Mouse (Mus musculus) stomach, embryonic 14.5 days (tissue): ENCODE data around the gene Pde8b. TPM values are rescaled to one million over a fixed set of nuclear protein-coding genes. Genes with fewer than 3 reads are reported as not detected.

ENCODE experiments used
- ATAC-seq: fragments of 200-750 bp; cut with Nextera tagmentation; 2 replicates; pipeline ENCODE4 v1.8.0; 2017; ENCODE audit warnings: low read depth, moderate TSS enrichment; ENCODE audit not compliant: insufficient number of reproducible peaks, insufficient read depth, low FRiP score
- H3K27ac ChIP-seq: fragments of 300-500 bp; sonication (generic); 2 replicates; pipeline ENCODE4 v1.5.1; 2014; ENCODE audit warnings: mild to moderate bottlenecking, low read length, moderate library complexity, mixed read lengths
- H3K27me3 ChIP-seq: fragments of 300-500 bp; sonication (generic); 2 replicates; pipeline ENCODE4 v1.6.1; 2014; ENCODE audit warnings: low read length, control low read depth, mixed read lengths; ENCODE audit not compliant: control insufficient read depth, insufficient read depth
- H3K36me3 ChIP-seq: fragments of 300-500 bp; sonication (generic); 2 replicates; pipeline ENCODE4 v1.6.1; 2014; ENCODE audit warnings: mild to moderate bottlenecking, control low read depth, low read length, moderate library complexity, mixed read lengths; ENCODE audit not compliant: control insufficient read depth, insufficient read depth
- H3K4me1 ChIP-seq: fragments of 300-500 bp; sonication (generic); 2 replicates; pipeline ENCODE4 v1.6.1; 2014; ENCODE audit warnings: low read length, control low read depth, mixed read lengths; ENCODE audit not compliant: control insufficient read depth, insufficient read depth
- H3K4me2 ChIP-seq: fragments of 300-500 bp; sonication (generic); replicated peaks from 2 replicates; pipeline ENCODE4 v1.6.1; 2014; ENCODE audit warnings: low read depth, low read length, control low read depth
- H3K4me3 ChIP-seq: fragments of 300-500 bp; sonication (generic); 2 replicates; pipeline ENCODE4 v1.5.1; 2014; ENCODE audit warnings: low read depth, low read length, control low read depth
- H3K9ac ChIP-seq: fragments of 300-500 bp; sonication (generic); replicated peaks from 2 replicates; pipeline ENCODE4 v1.6.1; 2014; ENCODE audit warnings: low read depth, mild to moderate bottlenecking, control low read depth, low read length, moderate library complexity, mixed read lengths
- H3K9me3 ChIP-seq: fragments of 300-500 bp; sonication (generic); 2 replicates; pipeline ENCODE4 v1.6.1; 2016; ENCODE audit warnings: low read depth, low read length, control low read depth; ENCODE audit not compliant: control insufficient read depth
- whole genome bisulfite sequencing: fragments of 180-500 bp; shearing (Covaris S2); extraction: QIAGEN DNeasy Blood & Tissue Kit; methylation state at CpG from one replicate; pipeline ENCODE4 v1.1.7; 2014; 5-methylcytosine and 5-hydroxymethylcytosine counted together
- polyA plus RNA-seq: library from polyadenylated mRNA; unstranded; fragments of >200 nt; fragmentation: Nextera tagmentation; extraction: Ambion mirVana; gene quantifications from 2 replicates; pipeline ENCODE4 v1.2.1, GENCODE M21; 2014

The Pde8b gene
- polyA plus RNA-seq, 1 experiment from 2014 or later: 5.5 TPM

DNA sequence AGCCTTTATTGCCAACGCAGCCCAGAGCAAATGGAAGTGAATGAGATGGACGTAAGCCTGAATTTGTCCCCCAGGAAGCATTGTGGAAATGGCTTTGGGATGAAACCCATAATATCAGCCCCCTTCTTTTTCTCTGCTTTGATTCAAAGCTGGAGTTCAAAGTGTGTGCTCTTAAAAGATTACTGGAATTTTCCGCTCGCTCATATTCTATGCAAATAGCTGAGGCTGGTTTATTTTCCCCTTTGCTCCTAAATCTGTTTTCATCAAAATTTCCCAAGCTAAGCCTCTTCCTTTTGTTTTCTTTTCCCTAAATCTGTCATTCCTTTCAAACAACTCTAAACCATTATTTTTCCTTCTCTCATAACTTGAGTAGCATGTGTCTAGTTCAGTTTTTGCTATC, 129.6 kb downstream of the Pde8b start:
- no peak for ATAC-seq
- 81% methylated on average over 4 of the region's 4 CpGs for WGBS
- Histone ChIP-seq H3K9me3 (no peaks in the 10 kb centered on the region), H3K36me3 (no peaks in the 10 kb centered on the region), H3K4me1 (no peaks in the 10 kb centered on the region), H3K27ac (no peak overlapping the region), H3K9ac (no peak overlapping the region), H3K4me3 (no peak overlapping the region), H3K27me3 (no peaks in the 10 kb centered on the region), H3K4me2 (no peak overlapping the region)

DNA sequence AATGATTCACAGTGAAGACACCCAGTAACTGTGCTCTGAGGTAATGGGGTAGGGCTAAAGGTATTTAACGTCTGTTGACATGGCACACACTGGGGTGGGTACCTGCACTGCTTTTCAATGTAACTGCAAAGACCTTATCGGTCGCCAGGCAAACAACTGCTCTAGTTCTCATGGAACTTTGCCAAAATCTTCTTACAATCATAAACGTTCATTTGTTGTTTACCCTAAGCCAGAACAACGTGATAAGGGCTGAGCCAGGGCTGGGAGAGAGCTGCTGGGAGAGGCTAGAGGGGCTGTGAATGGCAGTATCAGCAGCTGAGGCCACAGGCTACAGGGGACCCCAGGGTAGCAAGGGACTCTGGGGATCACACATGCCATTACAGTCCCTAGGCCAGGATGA, 136.4 kb downstream of the Pde8b start:
- Histone ChIP-seq H3K36me3 (no peaks in the 10 kb centered on the region), H3K4me2 (no peak overlapping the region), H3K4me1 (no peaks in the 10 kb centered on the region), H3K27ac (no peak overlapping the region), H3K9me3 (no peaks in the 10 kb centered on the region), H3K9ac (no peak overlapping the region), H3K4me3 (no peak overlapping the region), H3K27me3 (no peaks in the 10 kb centered on the region)
- 24% methylated on average over 5 of the region's 5 CpGs for whole genome bisulfite sequencing
- ATAC-seq: peak; percentile 95

DNA sequence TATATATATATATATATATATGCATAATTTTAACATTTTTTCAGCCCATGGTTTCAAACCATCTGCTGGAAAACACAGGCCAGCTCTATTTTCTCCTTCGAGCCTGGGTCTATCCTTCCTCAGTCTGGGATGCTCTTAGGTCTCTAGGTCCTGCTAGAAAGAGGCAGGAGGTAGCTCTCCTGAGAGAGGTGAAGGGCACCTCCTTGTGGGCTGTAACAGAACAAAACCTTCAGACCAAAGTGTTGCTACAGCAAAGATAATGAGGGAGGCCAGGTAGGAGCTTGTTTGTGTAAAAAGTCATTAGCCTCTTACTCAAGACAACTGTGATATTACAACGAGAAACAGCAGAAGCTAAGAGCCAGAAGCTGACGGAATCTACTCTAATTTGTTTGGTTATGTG, 140.6 kb downstream of the Pde8b start:
- ATAC-seq: no peak
- Histone ChIP-seq H3K4me2 (no peak overlapping the region), H3K27ac (no peak overlapping the region), H3K9ac (no peak overlapping the region), H3K9me3 (no peaks in the 10 kb centered on the region), H3K36me3 (no peaks in the 10 kb centered on the region), H3K4me3 (no peak overlapping the region), H3K4me1 (no peaks in the 10 kb centered on the region), H3K27me3 (no peaks in the 10 kb centered on the region)
- 59% methylated on average over 3 of the region's 3 CpGs for WGBS

DNA sequence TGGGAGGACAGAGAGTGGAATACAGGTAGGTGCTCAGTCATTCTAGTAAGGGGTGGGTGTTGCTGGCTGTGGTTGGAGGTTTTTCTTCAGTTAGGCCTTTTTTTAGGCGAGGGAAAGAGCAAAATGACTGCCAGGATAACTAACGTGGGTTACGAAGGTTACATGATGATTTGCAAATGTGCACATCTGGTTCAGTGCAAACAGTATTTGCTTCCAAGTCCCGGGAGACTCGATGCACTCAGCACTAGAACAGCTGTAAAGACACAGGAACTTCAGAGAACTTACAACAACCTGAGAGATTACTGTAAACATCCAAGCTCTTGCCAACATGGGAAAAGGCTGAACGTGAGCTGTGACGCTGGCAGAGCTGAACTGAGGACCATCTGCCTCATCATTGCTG, 142.1 kb downstream of the Pde8b start:
- Histone ChIP-seq H3K4me3 (no peak overlapping the region), H3K27me3 (no peaks in the 10 kb centered on the region), H3K27ac (no peak overlapping the region), H3K9ac (no peak overlapping the region), H3K4me1 (no peaks in the 10 kb centered on the region), H3K9me3 (no peaks in the 10 kb centered on the region), H3K36me3 (no peaks in the 10 kb centered on the region), H3K4me2 (no peak overlapping the region)
- ATAC-seq: no peak
- 47% methylated on average over 7 of the region's 7 CpGs for WGBS

DNA sequence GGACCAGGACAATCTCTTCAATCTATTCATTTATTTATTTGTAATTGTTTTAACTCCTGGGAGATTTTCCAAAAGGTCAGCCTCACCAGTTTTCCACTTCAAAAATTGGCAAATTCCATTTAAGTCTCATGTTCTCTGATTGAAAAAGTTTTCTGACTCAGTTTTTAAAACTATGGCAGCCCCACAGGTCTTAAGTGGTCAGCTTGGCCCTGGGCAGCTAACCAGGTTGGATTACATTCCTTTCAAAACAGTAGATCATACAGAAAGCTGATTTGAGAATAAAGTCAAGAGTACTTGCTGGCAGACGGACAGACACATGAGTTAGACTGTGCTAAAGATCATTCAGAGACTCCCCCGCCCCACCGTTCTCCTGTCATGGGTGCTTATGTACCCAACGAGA, 145.3 kb downstream of the Pde8b start:
- Histone ChIP-seq H3K4me1 (no peaks in the 10 kb centered on the region), H3K4me3 (no peak overlapping the region), H3K27ac (no peak overlapping the region), H3K36me3 (no peaks in the 10 kb centered on the region), H3K4me2 (no peak overlapping the region), H3K27me3 (no peaks in the 10 kb centered on the region), H3K9me3 (no peaks in the 10 kb centered on the region), H3K9ac (no peak overlapping the region)
- 65% methylated on average over 4 of the region's 4 CpGs for WGBS
- no peak for ATAC-seq

DNA sequence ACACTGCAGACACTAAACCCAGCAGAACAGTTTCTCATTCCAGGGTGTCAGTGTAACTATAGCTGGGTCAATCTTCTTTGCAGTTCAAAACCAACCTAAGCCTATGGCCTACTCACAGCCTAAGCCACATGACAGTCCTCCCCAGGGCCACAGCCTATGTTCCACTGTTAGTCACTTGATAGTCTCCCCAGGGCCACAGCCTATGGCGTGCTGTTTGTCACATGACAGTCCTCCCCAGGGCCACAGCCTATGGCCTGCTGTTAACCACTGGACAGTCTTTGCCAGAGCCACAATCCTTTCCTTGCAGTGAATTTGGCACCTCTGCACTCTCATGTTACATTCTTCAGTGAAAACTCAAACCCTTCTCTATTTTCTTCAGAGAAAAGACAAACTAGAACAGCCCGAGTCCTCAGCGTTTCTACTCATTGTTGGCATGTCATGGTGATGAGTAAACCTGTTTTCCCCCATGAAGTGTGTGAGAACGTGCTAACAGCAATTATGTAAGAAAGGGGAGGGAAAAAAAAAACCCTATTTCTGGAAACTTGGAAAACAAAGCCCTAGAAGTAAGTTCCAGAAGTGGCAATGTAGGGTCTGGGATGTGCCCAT, 147.0 kb downstream of the Pde8b start:
- WGBS: 74% methylated on average over 4 of the region's 4 CpGs
- no peak for ATAC-seq

DNA sequence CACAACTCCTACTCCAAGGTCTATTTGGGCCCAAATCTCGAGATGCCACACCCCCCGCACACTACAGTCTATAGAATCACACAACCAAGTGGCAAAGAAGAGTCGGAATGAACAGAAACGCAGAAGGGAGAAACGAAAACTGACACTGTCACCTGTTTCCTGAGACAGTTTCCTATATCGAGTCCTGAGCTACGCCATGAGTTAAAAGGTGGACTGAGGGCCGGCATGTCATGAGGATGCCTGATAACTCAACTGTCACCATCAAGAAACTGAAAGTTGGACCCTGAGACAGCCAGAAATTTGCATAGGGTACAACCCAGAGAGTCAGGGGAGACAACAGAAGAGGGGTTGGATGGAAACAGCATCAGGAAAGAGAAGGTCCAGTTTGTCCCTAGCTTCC, 148.8 kb downstream of the Pde8b start:
- no peak overlapping the region for H3K9ac ChIP-seq
- H3K27me3 ChIP-seq: no peaks in the 10 kb centered on the region
- WGBS: 88% methylated on average over 8 of the region's 8 CpGs
- no peak overlapping the region for H3K27ac ChIP-seq
- H3K4me2 ChIP-seq: no peak overlapping the region
- no peaks in the 10 kb centered on the region for H3K9me3 ChIP-seq
- no peak for ATAC-seq
- peaks cover 9% of the 10 kb centered on the region; the same call in 1 of the 2 replicates for H3K4me1 ChIP-seq
- no peaks in the 10 kb centered on the region for H3K36me3 ChIP-seq
- H3K4me3 ChIP-seq: no peak overlapping the region

More for the DNA sequence above, 147.0 kb downstream of the Pde8b start:
- no peaks in the 10 kb centered on the region for H3K36me3 ChIP-seq
- H3K27me3 ChIP-seq: no peaks in the 10 kb centered on the region
- H3K4me2 ChIP-seq: no peak overlapping the region
- H3K9ac ChIP-seq: no peak overlapping the region
- H3K4me3 ChIP-seq: no peak overlapping the region
- H3K9me3 ChIP-seq: no peaks in the 10 kb centered on the region
- 0 out of 2 replicates have a peak, but pooled peaks cover 5% of the 10 kb centered on the region for H3K4me1 ChIP-seq
- no peak overlapping the region for H3K27ac ChIP-seq

DNA sequence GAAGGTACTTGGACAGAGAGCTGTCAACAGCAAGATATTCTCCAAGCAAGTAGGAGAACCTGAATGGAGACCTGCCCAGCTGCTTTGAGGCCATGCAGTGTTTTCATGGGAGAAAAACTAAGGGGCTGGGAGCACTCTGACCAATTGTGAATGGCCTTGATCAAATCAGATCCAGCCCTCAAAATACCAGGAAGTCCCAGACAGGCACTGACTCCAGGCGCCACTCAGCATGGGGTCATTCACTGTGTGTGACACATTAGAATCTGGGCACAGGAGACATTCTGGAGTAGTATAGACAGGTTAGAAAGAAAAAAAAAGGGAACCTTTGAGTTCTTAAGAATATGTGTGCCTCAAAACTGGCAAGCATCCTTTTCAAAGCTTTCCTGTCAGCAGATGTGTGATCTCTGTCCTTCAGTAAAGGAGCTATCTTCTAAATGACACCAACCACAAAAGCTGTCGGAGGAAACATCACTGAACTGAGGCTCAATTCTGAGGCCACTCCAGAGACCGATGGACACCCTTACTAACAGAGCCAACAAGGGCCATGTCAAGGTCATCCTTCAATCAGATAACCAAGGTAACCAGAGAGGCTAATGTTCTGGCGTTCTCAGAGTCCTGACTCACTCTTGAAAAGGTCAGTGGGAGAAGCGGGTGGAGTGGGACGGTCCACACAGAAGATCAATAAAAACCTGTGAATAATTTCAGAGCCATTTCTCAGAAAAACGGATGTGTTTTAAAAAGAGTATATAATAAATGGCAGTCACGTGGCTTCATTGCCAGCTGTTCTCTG, 151.0 kb downstream of the Pde8b start:
- WGBS: 44% methylated on average over 8 of the region's 8 CpGs
- H3K27ac ChIP-seq: no peak overlapping the region
- 0 out of 2 replicates have a peak, but pooled peaks have one; percentile 28 for ATAC-seq

More for the DNA sequence above, 151.0 kb downstream of the Pde8b start:
- Histone ChIP-seq H3K9me3 (no peaks in the 10 kb centered on the region), H3K4me2 (no peak overlapping the region), H3K4me1 (peaks cover 16% of the 10 kb centered on the region; the same call in 1 of the 2 replicates), H3K27me3 (no peaks in the 10 kb centered on the region), H3K9ac (no peak overlapping the region), H3K36me3 (no peaks in the 10 kb centered on the region), H3K4me3 (no peak overlapping the region)
